Mouse (Mus musculus): ENCODE results near the gene Mthfd1l.

- TF ChIP-seq POLR2A (IDR thresholded peaks at IDR 0.05; ENCODE audit: low read depth, low read length) (no peak), CTCF (conservative IDR thresholded peaks at IDR 0.05; ENCODE audit: insufficient read depth, insufficient read length, low read depth, low read length) (0 out of 2 replicates have a peak, but pooled peaks have one; percentile 22)
These were observed 134.9 kb downstream of the Mthfd1l start for GRCm38 (mm10) chr10:4107661-4108338.

Data from kidney, adult 2 months (tissue).